Mouse (Mus musculus): ENCODE results near the gene Rwdd2b. TPM values are rescaled to one million over a fixed set of nuclear protein-coding genes. Genes with fewer than 3 reads are reported as not detected.

Rwdd2b gene
- polyA plus RNA-seq, 1 experiment from 2014 or later = 13.5 TPM

DNA sequence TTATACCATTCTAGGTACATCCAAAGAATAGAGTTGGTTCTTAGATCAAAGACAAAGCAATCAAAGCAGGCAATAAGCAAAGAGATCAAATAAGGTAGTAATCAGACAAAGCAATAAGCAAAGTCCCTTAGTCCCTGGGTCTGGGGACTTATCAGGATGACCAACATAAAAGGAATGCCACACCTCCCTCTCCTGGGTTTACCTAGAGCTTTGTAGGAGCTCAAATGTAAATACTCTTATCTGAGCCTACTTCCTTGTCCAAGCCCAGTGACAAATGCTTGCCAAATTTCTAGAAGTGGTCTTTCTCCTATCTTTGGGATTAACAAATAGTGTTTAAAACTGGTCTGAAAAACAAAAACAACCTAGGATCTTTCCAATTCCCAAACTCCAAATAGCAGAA, 2.9 kb upstream of the Rwdd2b start:
- Histone ChIP-seq H3K4me1 (replicated peaks) (peaks cover 17% of the 10 kb centered on the region), H3K4me2 (no peak overlapping the region), H3K9me3 (no peaks in the 10 kb centered on the region), H3K4me3 (no peak overlapping the region), H3K27me3 (peaks cover 9% of the 10 kb centered on the region; the same call in 1 of the 2 replicates), H3K27ac (replicated peaks) (no peak overlapping the region), H3K9ac (no peak overlapping the region), H3K36me3 (no peaks in the 10 kb centered on the region)
- no peak for ATAC-seq (ENCODE audit: low read depth)

DNA sequence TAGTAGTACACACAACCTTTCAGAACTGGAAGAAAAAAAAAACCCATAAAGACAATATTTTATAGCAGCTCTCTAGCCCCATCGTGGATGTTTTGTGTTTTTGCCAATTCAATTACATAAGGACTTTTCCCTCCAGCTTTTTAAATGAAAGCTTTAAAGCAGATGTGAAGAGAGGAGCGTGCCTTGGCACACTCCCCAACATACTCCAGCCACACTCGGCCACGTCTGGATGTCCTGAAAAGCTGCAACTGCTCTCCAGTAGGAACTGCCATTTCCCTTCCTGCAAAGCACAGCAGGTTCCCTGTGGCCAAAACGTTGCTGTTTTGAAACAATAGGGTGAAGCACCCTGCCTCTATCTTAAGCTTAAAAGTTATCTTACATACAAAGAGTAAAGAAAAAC, 1.9 kb upstream of the Rwdd2b start:
- peaks cover 9% of the 10 kb centered on the region; the same call in 1 of the 2 replicates for H3K27me3 ChIP-seq
- no peak overlapping the region for H3K4me3 ChIP-seq
- no peaks in the 10 kb centered on the region for H3K9me3 ChIP-seq
- H3K27ac ChIP-seq (replicated peaks) = no peak overlapping the region
- no peak overlapping the region for H3K9ac ChIP-seq
- no peak overlapping the region for H3K4me2 ChIP-seq
- no peak for ATAC-seq (ENCODE audit: low read depth)
- WGBS = 50% methylated on average over 5 of the region's 5 CpGs
- peaks cover 17% of the 10 kb centered on the region for H3K4me1 ChIP-seq (replicated peaks)
- H3K36me3 ChIP-seq = no peaks in the 10 kb centered on the region

DNA sequence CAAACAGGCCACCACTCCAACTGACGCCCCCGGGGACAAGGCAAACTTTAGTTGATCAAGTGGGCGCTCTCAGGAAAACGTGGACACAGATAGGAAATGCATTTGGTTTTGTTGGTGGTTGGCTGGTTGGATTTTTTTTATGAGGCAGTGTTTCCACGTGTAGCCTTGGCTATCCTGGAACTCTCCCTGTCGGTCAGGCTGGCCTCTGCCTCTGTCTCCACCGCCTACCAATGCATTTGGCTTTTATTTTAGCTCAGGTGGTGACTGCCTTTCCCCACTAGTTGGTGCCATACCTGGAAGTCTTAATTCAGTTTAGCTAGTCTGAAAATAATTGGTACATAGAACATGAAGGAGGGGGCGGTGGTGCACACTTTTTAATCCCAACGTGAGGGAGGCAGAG, 716 bp upstream of the Rwdd2b start:
- Histone ChIP-seq H3K4me2 (peak overlapping the region; percentile 71), H3K36me3 (no peaks in the 10 kb centered on the region), H3K9ac (peak overlapping the region; percentile 87), H3K27me3 (peaks cover 6% of the 10 kb centered on the region; the same call in 1 of the 2 replicates), H3K9me3 (no peaks in the 10 kb centered on the region), H3K4me3 (peak overlapping the region; percentile 69), H3K27ac (replicated peaks) (0 out of 2 replicates have a peak overlapping the region, but pooled peaks have one; percentile 95), H3K4me1 (replicated peaks) (peaks cover 17% of the 10 kb centered on the region)
- ATAC-seq (ENCODE audit: low read depth) = 0 out of 2 replicates have a peak, but pooled peaks have one; percentile 1
- 28% methylated on average over 9 of the region's 9 CpGs for WGBS

DNA sequence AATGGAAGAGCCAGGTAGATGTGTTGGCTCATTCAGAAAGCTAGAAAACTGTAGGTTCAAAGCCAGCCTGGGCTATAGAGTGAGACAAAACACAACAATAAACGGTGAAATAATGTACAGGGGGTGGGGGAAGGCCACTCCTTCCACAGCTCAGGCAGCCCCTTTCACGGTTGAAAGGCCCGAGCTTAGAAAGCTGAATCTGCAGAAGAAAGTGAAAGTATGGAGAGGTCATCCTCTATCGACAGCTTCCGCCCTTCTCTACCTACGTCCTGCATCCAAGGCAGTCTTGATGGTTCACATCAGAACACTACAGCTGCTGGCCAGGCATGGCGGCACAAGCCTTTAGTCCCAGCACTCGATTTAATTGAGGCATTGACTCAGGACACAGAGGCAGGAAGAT, 1.7 kb downstream of the Rwdd2b start:
- ATAC-seq (ENCODE audit: low read depth) = no peak
- Histone ChIP-seq H3K36me3 (no peaks in the 10 kb centered on the region), H3K9me3 (no peaks in the 10 kb centered on the region), H3K27me3 (peaks cover 1% of the 10 kb centered on the region; the same call in 1 of the 2 replicates), H3K9ac (no peak overlapping the region), H3K4me3 (no peak overlapping the region), H3K4me2 (no peak overlapping the region), H3K27ac (replicated peaks) (no peak overlapping the region), H3K4me1 (replicated peaks) (peaks cover 17% of the 10 kb centered on the region)
- WGBS = 90% methylated on average over 8 of the region's 8 CpGs

DNA sequence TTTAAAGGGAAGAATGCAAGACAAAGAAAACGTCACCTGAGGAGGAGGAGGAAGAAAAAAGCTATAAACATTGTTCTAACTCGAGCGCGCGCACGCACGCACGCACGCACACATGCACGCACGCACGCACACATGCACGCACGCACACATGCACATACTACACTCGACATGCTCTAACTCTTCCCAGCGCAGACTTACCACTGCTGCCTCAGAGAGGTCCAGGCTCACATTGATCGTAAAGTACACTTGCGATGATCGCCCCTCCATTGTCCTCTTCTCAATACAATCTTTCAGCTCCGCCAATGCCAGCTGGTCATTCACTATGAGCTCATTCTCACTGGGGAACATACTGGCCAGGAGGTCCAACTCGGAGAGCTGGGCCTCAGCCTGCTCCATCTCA, 3.3 kb downstream of the Rwdd2b start:
- Histone ChIP-seq H3K4me1 (replicated peaks) (peaks cover 17% of the 10 kb centered on the region), H3K36me3 (no peaks in the 10 kb centered on the region), H3K9me3 (no peaks in the 10 kb centered on the region), H3K27ac (replicated peaks) (no peak overlapping the region), H3K27me3 (no peaks in the 10 kb centered on the region), H3K4me2 (no peak overlapping the region), H3K4me3 (no peak overlapping the region), H3K9ac (no peak overlapping the region)
- ATAC-seq (ENCODE audit: low read depth) = no peak
- 90% methylated on average over 21 of the region's 21 CpGs for WGBS

DNA sequence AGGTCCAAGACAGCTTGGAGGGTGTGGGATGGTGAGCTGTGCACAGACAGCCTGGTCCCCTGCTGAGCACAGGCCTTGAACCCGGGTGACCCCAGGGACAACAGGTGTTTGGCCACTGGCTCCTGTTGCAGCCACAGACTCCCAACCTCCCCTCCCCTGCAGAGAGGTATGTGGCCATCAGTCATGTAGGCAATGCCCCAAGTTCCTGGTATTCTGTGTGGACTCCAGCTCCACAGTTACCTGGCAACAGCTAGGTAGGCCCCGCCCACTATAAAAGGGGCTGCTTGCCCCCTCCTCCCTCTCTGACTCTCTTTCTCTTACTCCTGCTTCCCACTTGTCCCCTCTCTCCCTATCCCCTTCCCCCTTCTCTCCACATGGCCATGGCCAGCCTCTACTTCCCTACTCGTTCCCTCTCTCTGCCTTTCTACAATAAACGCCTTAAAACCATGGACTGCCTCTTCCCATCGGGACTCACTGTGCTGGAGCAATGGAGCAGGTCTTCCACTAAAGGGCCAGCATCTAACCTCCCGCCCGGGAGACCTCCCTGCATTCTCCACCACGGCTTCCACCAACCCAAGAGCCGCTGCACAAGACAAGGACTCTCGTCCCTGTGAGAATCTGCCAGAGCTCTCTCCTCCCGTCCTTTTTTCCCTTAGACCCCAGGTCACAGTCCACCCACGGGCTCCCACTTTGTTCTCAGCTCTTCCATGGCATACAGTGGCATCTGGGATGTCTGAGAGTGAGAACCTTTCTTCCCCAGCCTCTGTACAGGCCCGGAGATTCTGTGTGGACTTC, 4.8 kb downstream of the Rwdd2b start:
- no peak overlapping the region for H3K9ac ChIP-seq
- H3K4me2 ChIP-seq = no peak overlapping the region
- no peaks in the 10 kb centered on the region for H3K36me3 ChIP-seq
- H3K27me3 ChIP-seq = no peaks in the 10 kb centered on the region
- ATAC-seq (ENCODE audit: low read depth) = no peak
- H3K9me3 ChIP-seq = no peaks in the 10 kb centered on the region
- H3K27ac ChIP-seq (replicated peaks) = no peak overlapping the region
- H3K4me1 ChIP-seq (replicated peaks) = peaks cover 17% of the 10 kb centered on the region
- H3K4me3 ChIP-seq = no peak overlapping the region
- WGBS = 84% methylated on average over 13 of the region's 13 CpGs

DNA sequence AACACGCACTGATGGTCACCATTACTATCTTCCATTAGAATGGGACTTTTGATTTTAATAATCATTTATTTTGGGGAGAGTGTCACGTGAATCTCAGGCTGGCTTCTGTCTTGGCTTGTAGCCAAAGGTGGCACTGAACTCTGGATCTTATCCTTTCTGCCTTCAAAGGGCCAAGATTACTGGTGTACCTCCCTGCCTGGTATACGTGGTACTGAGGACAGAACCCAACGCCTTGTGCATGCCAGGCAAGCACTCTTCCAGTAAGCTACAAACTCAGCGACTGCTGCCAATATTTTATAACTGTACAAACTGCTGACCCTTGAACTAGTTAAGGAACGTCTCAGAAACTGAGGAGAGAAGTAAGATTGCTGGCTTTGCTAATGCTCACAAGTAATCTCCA, 5.4 kb downstream of the Rwdd2b start:
- WGBS = 86% methylated on average over 6 of the region's 6 CpGs

GRCm38 (mm10) chr16:87434266-87434665, 6.1 kb downstream of the Rwdd2b start:
- no peak overlapping the region for H3K4me2 ChIP-seq
- H3K36me3 ChIP-seq = no peaks in the 10 kb centered on the region
- H3K9me3 ChIP-seq = no peaks in the 10 kb centered on the region
- no peak overlapping the region for H3K9ac ChIP-seq
- H3K27me3 ChIP-seq = no peaks in the 10 kb centered on the region
- H3K4me1 ChIP-seq (replicated peaks) = peaks cover 23% of the 10 kb centered on the region
- WGBS = 93% methylated on average over 7 of the region's 7 CpGs
- H3K27ac ChIP-seq (replicated peaks) = no peak overlapping the region
- no peak for ATAC-seq (ENCODE audit: low read depth)
- H3K4me3 ChIP-seq = no peak overlapping the region

More for the DNA sequence above, 5.4 kb downstream of the Rwdd2b start:
- H3K4me1 ChIP-seq (replicated peaks) = peaks cover 23% of the 10 kb centered on the region
- no peaks in the 10 kb centered on the region for H3K9me3 ChIP-seq
- H3K9ac ChIP-seq = no peak overlapping the region
- H3K36me3 ChIP-seq = no peaks in the 10 kb centered on the region
- no peak overlapping the region for H3K27ac ChIP-seq (replicated peaks)
- H3K27me3 ChIP-seq = no peaks in the 10 kb centered on the region
- ATAC-seq (ENCODE audit: low read depth) = no peak
- no peak overlapping the region for H3K4me3 ChIP-seq
- no peak overlapping the region for H3K4me2 ChIP-seq

DNA sequence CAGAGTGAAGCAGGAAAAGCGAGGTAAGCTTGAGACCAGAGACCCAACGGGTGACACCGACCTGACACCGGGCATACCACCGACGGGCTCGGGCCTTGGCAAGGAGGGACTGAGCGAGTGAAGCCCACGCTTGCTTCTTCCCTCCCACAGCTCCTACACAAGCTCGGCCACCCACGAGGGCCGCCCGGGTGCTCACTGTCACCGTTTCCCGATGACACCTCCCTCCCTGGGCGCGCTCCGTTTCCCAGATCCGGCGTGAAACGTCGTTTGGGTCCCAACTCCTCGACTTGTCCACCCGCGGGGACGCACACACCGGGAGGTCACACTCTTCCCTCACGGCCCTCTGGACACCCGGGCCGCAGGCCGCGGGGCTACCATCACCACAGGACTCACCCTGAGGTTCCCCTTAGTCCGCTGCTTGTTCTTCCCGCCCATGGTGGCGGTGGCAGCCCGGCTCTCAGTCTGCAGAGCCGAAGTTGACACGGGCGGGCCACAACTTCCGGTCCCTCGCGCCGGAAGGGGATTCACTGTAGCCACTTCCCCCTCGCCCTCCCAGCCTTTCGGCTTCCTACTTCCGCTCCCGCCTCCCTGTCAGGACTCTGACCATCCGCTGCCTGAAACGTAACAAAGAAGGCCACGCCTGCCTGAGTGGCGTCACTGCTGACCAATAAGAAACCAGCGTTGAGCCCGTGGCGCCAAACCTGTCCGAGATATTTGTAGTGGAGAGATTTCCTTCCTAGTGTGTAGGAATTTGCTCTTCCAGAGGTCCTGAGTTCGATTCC, 8.1 kb downstream of the Rwdd2b start, which contains the start of gene Ltn1:
Gene Ltn1, minus strand, starts transcription at position 580 of the 782 bp plus-strand sequence.
- peak within 1 kb of the TSS; percentile 87 for H3K4me3 ChIP-seq
- peak within 1 kb of the TSS; percentile 92 for H3K4me2 ChIP-seq
- H3K27me3 ChIP-seq = no peaks in the 10 kb centered on the region
- ATAC-seq (ENCODE audit: low read depth) = peak; percentile 99
- no peaks in the 10 kb centered on the region for H3K36me3 ChIP-seq
- under 1% methylated on average over 56 of the region's 56 CpGs for WGBS
- H3K27ac ChIP-seq (replicated peaks) = peak within 1 kb of the TSS; percentile 20; the same call in 1 of the 2 replicates
- no peaks in the 10 kb centered on the region for H3K9me3 ChIP-seq
- H3K9ac ChIP-seq = peak within 1 kb of the TSS; percentile 88
- H3K4me1 ChIP-seq (replicated peaks) = peaks cover 23% of the 10 kb centered on the region

DNA sequence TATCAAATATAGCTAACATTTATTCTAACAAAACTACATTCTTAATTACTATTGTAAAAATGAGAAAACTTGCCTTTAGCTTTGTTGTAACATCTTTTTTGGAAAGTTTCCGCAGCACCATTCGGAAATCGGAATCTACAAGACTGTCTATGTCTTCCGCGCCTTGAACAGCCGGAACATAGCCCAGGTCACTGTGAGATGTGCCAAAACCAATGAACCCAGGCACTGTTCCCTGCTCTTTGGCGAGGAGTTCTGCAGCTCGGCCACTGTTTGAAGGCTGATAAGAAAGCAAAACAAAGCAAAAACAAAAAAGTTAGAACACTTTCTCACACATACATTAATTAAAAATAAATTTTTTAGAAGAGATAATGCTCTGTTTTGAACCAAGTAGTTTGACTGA, 12.9 kb downstream of the Rwdd2b start:
- H3K4me2 ChIP-seq = no peak overlapping the region
- H3K9ac ChIP-seq = no peak overlapping the region
- ATAC-seq (ENCODE audit: low read depth) = no peak
- 95% methylated on average over 8 of the region's 8 CpGs for WGBS
- H3K27ac ChIP-seq (replicated peaks) = no peak overlapping the region
- peaks cover under 1% of the 10 kb centered on the region; the same call in 1 of the 2 replicates for H3K9me3 ChIP-seq
- peaks cover 45% of the 10 kb centered on the region for H3K36me3 ChIP-seq
- H3K27me3 ChIP-seq = no peaks in the 10 kb centered on the region
- H3K4me1 ChIP-seq (replicated peaks) = peaks cover 23% of the 10 kb centered on the region
- no peak overlapping the region for H3K4me3 ChIP-seq

DNA sequence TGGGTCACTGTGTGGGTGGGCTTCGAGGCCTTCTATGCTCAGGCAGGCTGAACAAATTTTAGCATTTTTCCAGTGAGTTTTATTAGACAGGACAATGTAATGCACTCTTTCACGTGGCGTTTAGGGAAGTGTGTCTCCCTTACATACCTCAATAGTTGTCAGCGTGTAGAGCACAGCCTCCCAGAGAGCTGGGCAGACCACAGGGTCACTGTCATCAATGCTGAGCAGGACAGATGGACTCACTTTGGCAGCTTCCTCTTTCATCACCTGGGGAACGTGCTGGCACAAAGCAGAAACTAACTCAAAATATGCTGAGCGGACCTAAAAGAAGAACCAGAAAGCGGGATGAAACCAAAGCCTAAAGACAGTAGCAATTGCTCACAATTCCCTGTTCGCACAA, 19.7 kb downstream of the Rwdd2b start:
- Histone ChIP-seq H3K4me3 (no peak overlapping the region), H3K4me1 (replicated peaks) (no peaks in the 10 kb centered on the region), H3K9me3 (peaks cover 17% of the 10 kb centered on the region), H3K27ac (replicated peaks) (no peak overlapping the region), H3K36me3 (peaks cover 95% of the 10 kb centered on the region), H3K4me2 (no peak overlapping the region), H3K27me3 (no peaks in the 10 kb centered on the region), H3K9ac (no peak overlapping the region)
- no peak for ATAC-seq (ENCODE audit: low read depth)
- 96% methylated on average over 8 of the region's 8 CpGs for WGBS

GRCm38 (mm10) chr16:87405001-87405400, 35.4 kb downstream of the Rwdd2b start:
- Histone ChIP-seq H3K9me3 (no peaks in the 10 kb centered on the region), H3K4me2 (no peak overlapping the region), H3K27me3 (no peaks in the 10 kb centered on the region), H3K9ac (no peak overlapping the region), H3K36me3 (peaks cover 89% of the 10 kb centered on the region), H3K27ac (replicated peaks) (no peak overlapping the region), H3K4me1 (replicated peaks) (no peaks in the 10 kb centered on the region), H3K4me3 (no peak overlapping the region)
- no peak for ATAC-seq (ENCODE audit: low read depth)
- 89% methylated on average over 3 of the region's 3 CpGs for WGBS

Measured in neural tube, embryonic 13.5 days (tissue).